In genomic region chr13:32912770-32913380, GRCm38 (mm10) we compare ENCODE assay signal across 10 mouse cellular contexts. TPM values are rescaled to one million over a fixed set of nuclear protein-coding genes. Genes with fewer than 3 reads are reported as not detected.
DNase-seq lines count a peak whose midpoint lies in the region; ATAC-seq and TF ChIP-seq lines count a peak whose summit lies in the region.
"Had no signal": no experiment of that assay in that cellular context is flagged by ENCODE, and none has a peak within 500 bp of the region (broad histone marks: within the 10 kb centered on the region; RNA-seq: fewer than 3 reads in every experiment).

No protein-coding gene starts in this region.

- DNase-seq in 3T3-L1 (ENCODE audit: low read depth, low spot score) (peak; percentile 77), NIH3T3 (ENCODE audit: low read depth) (peak; percentile 56)
- peak; percentile 84 for DNase-seq in heart, embryonic 10.5 days (ENCODE audit: low spot score)
- DNase-seq in kidney, postnatal 25 days, result peak; percentile 11 to 51
- DNase-seq in thymus, postnatal 36 days, result no peak
- no peak for DNase-seq in forebrain, embryonic 14.5 days (ENCODE audit: low spot score)
- DNase-seq in spleen, postnatal 36 days (ENCODE audit: low spot score in 2 of 2), result no peak
- DNase-seq in liver, postnatal 0 days, result no peak
- DNase-seq: liver had no signal

- H3K9me3 ChIP-seq in heart, embryonic 10.5 days, result no peaks in the 10 kb centered on the region
- no peaks in the 10 kb centered on the region for H3K9me3 ChIP-seq in forebrain, embryonic 14.5 days (replicated peaks; ENCODE audit: control insufficient read depth, low read length)
- H3K9me3 ChIP-seq in liver, postnatal 0 days (ENCODE audit: low read length), result no peaks in the 10 kb centered on the region
- H3K9me3 ChIP-seq: neural tube, embryonic 13.5 days had no signal

- no peak for TF ChIP-seq CTCF in liver, postnatal 0 days (IDR thresholded peaks at IDR 0.05; ENCODE audit: low read depth)

- no peaks in the 10 kb centered on the region for H3K27me3 ChIP-seq in heart, embryonic 10.5 days (ENCODE audit: insufficient read depth, poor library complexity, severe bottlenecking)
- H3K27me3 ChIP-seq in forebrain, embryonic 14.5 days (replicated peaks; ENCODE audit: control insufficient read depth, insufficient read depth, low read length), result no peaks in the 10 kb centered on the region
- H3K27me3 ChIP-seq in liver, postnatal 0 days (ENCODE audit: insufficient read depth, low read length), result no peaks in the 10 kb centered on the region
- H3K27me3 ChIP-seq: neural tube, embryonic 13.5 days had no signal

- no peaks in the 10 kb centered on the region for H3K36me3 ChIP-seq in heart, embryonic 10.5 days
- no peaks in the 10 kb centered on the region for H3K36me3 ChIP-seq in forebrain, embryonic 14.5 days (ENCODE audit: control insufficient read depth, insufficient read depth, low read length)
- H3K36me3 ChIP-seq in liver, postnatal 0 days (replicated peaks; ENCODE audit: insufficient read depth, low read length), result no peaks in the 10 kb centered on the region
- H3K36me3 ChIP-seq: neural tube, embryonic 13.5 days had no signal

- peak overlapping the region; percentile 85 for H3K27ac ChIP-seq in heart, embryonic 10.5 days
- H3K27ac ChIP-seq in forebrain, embryonic 14.5 days (ENCODE audit: low read depth, low read length), result no peak overlapping the region
- H3K27ac ChIP-seq in liver, postnatal 0 days (ENCODE audit: low read depth), result no peak overlapping the region
- H3K27ac ChIP-seq: neural tube, embryonic 13.5 days had no signal

- ATAC-seq in forebrain, embryonic 14.5 days, result no peak
- no peak for ATAC-seq in liver, postnatal 0 days

- no peak overlapping the region for H3K4me3 ChIP-seq in heart, embryonic 10.5 days
- no peak overlapping the region for H3K4me3 ChIP-seq in forebrain, embryonic 14.5 days (ENCODE audit: low read depth, low read length)
- no peak overlapping the region for H3K4me3 ChIP-seq in liver, postnatal 0 days (ENCODE audit: low read depth, low read length)
- H3K4me3 ChIP-seq: neural tube, embryonic 13.5 days had no signal

- H3K9ac ChIP-seq in forebrain, embryonic 14.5 days (ENCODE audit: low read length), result no peak overlapping the region
- H3K9ac ChIP-seq in liver, postnatal 0 days (replicated peaks), result no peak overlapping the region
- H3K9ac ChIP-seq: neural tube, embryonic 13.5 days had no signal

- peaks cover 14% of the 10 kb centered on the region for H3K4me1 ChIP-seq in heart, embryonic 10.5 days
- no peaks in the 10 kb centered on the region for H3K4me1 ChIP-seq in forebrain, embryonic 14.5 days (ENCODE audit: control insufficient read depth, insufficient read depth, low read length)
- no peaks in the 10 kb centered on the region for H3K4me1 ChIP-seq in liver, postnatal 0 days (ENCODE audit: insufficient read depth)
- H3K4me1 ChIP-seq: neural tube, embryonic 13.5 days had no signal

- no peak for TF ChIP-seq EP300 in liver, postnatal 0 days (IDR thresholded peaks at IDR 0.05; ENCODE audit: low read depth)

- no peak overlapping the region for H3K4me2 ChIP-seq in forebrain, embryonic 14.5 days (ENCODE audit: low read length)
- no peak overlapping the region for H3K4me2 ChIP-seq in liver, postnatal 0 days (ENCODE audit: low read depth, low read length)
- H3K4me2 ChIP-seq: neural tube, embryonic 13.5 days had no signal

RNA-seq across cellular contexts. Expression of gene Serpinb1c, which starts 14.9 kb away (rescaled TPM):
- polyA plus RNA-seq in heart, embryonic 10.5 days (2016; fragmentation: Nextera tagmentation; extraction: Ambion mirVana), result not detected in 2 replicates
- not detected in 2 replicates for polyA plus RNA-seq in forebrain, embryonic 14.5 days (2014; fragmentation: Nextera tagmentation; extraction: Ambion mirVana)
- not detected in 2 replicates for polyA plus RNA-seq in liver, postnatal 0 days (2015; fragmentation: Nextera tagmentation; extraction: Ambion mirVana)
- polyA plus RNA-seq: neural tube, embryonic 13.5 days had no signal

RNA-seq across cellular contexts. Expression of gene Serpinb6b, which starts 52.1 kb away (rescaled TPM):
- 11.1 and 16.2 TPM in 2 replicates for polyA plus RNA-seq in heart, embryonic 10.5 days (2016; fragmentation: Nextera tagmentation; extraction: Ambion mirVana)
- polyA plus RNA-seq in forebrain, embryonic 14.5 days (2014; fragmentation: Nextera tagmentation; extraction: Ambion mirVana), result 1.3 and 1.8 TPM in 2 replicates
- 2.9 TPM in 2 replicates for polyA plus RNA-seq in liver, postnatal 0 days (2015; fragmentation: Nextera tagmentation; extraction: Ambion mirVana)

Comparison
In these comparisons a context has a peak if more than half of its experiments do, and no peak if none do; other contexts are left out.
1. DNase-seq: peak in 3T3-L1 (single experiment), NIH3T3 (single experiment), heart, embryonic 10.5 days (single experiment) and kidney, postnatal 25 days (2 of 2); none in thymus, postnatal 36 days (0 of 2), forebrain, embryonic 14.5 days (single experiment), spleen, postnatal 36 days (0 of 2) and liver, postnatal 0 days (single experiment).